Mouse (Mus musculus) cortical plate, adult 2 months (tissue): Measurements from ENCODE around the gene Car5a. TPM values are rescaled to one million over a fixed set of nuclear protein-coding genes. Genes with fewer than 3 reads are reported as not detected.

Source experiments
- H3K27ac ChIP-seq: fragments of 200-500 bp; 2 replicates; pipeline ENCODE4 v1.5.1; 2012; ENCODE audit warnings: low read length, control low read depth, inconsistent platforms; ENCODE audit not compliant: insufficient read depth
- H3K4me1 ChIP-seq: fragments of 200-500 bp; 2 replicates; pipeline ENCODE4 v1.6.1; 2011; ENCODE audit warnings: low read length; ENCODE audit not compliant: control insufficient read depth, insufficient read depth
- H3K4me3 ChIP-seq: fragments of 200-500 bp; 2 replicates; pipeline ENCODE4 v1.5.1; 2011; ENCODE audit warnings: mild to moderate bottlenecking, low read length, control low read depth; ENCODE audit not compliant: insufficient read depth
- CTCF ChIP-seq: fragments of 200-500 bp; IDR thresholded peaks from 2 replicates; pipeline ENCODE4 v1.5.1; 2011; ENCODE audit warnings: mild to moderate bottlenecking, control low read depth, low read length; ENCODE audit not compliant: insufficient read depth; ENCODE audit errors: extremely low read depth
- POLR2A ChIP-seq: fragments of 200-500 bp; IDR thresholded peaks from 2 replicates; pipeline ENCODE4 v1.6.1; 2011; ENCODE audit warnings: mild to moderate bottlenecking, low read length, control low read depth; ENCODE audit not compliant: insufficient read depth; ENCODE audit errors: extremely low read depth
- polyA plus RNA-seq: library from polyadenylated mRNA; depleted of rRNA; stranded (reverse); fragments of >200 nt; gene quantifications from 2 replicates; pipeline ENCODE4 v1.2.3, GENCODE M21; 2012

The Car5a gene
- polyA plus RNA-seq, 1 experiment = 0.29 TPM

GRCm38 (mm10) chr8:121958395-121958794 lies 13.7 kb upstream of the Car5a start:
- TF ChIP-seq POLR2A = no peak
- TF ChIP-seq CTCF = no peak
- Histone ChIP-seq H3K27ac (no peak overlapping the region), H3K4me1 (peaks cover 2% of the 10 kb centered on the region; the same call in 1 of the 2 replicates), H3K4me3 (no peak overlapping the region)

GRCm38 (mm10) chr8:121955825-121956500 lies 11.3 kb upstream of the Car5a start:
- no peak overlapping the region for H3K4me3 ChIP-seq
- peaks cover 5% of the 10 kb centered on the region for H3K4me1 ChIP-seq
- no peak overlapping the region for H3K27ac ChIP-seq
- TF ChIP-seq CTCF (no peak), POLR2A (no peak)

GRCm38 (mm10) chr8:121954981-121955555 lies 10.4 kb upstream of the Car5a start:
- Histone ChIP-seq H3K4me1 (peaks cover 5% of the 10 kb centered on the region), H3K27ac (no peak overlapping the region), H3K4me3 (no peak overlapping the region)
- TF ChIP-seq CTCF (no peak), POLR2A (no peak)

GRCm38 (mm10) chr8:121953821-121954545 lies 9.3 kb upstream of the Car5a start:
- peaks cover 5% of the 10 kb centered on the region for H3K4me1 ChIP-seq
- H3K4me3 ChIP-seq = no peak overlapping the region
- no peak overlapping the region for H3K27ac ChIP-seq
- TF ChIP-seq POLR2A (no peak), CTCF (no peak)

GRCm38 (mm10) chr8:121952800-121953199 lies 8.1 kb upstream of the Car5a start:
- no peak for TF ChIP-seq POLR2A
- TF ChIP-seq CTCF = no peak
- Histone ChIP-seq H3K27ac (no peak overlapping the region), H3K4me3 (no peak overlapping the region), H3K4me1 (peaks cover 3% of the 10 kb centered on the region)

- H3K4me1 ChIP-seq = peaks cover 3% of the 10 kb centered on the region
- no peak for TF ChIP-seq CTCF
- no peak for TF ChIP-seq POLR2A
- H3K4me3 ChIP-seq = no peak overlapping the region
- no peak overlapping the region for H3K27ac ChIP-seq
Observed at GRCm38 (mm10) chr8:121952122-121952521, 7.4 kb upstream of the Car5a start.

GRCm38 (mm10) chr8:121951656-121952009 lies 6.9 kb upstream of the Car5a start:
- Histone ChIP-seq H3K4me3 (peak overlapping the region; percentile 36; the same call in 1 of the 2 replicates), H3K4me1 (peaks cover 3% of the 10 kb centered on the region), H3K27ac (no peak overlapping the region)
- TF ChIP-seq CTCF (no peak), POLR2A (no peak)

- peak overlapping the region; percentile 32; the same call in 1 of the 2 replicates for H3K27ac ChIP-seq
- H3K4me1 ChIP-seq = peaks cover 3% of the 10 kb centered on the region
- H3K4me3 ChIP-seq = peak overlapping the region; percentile 36
- TF ChIP-seq CTCF (no peak), POLR2A (no peak)
Observed at GRCm38 (mm10) chr8:121950749-121951655, 6.3 kb upstream of the Car5a start.

- H3K4me3 ChIP-seq = peak overlapping the region; percentile 36
- peak overlapping the region; percentile 31 for H3K27ac ChIP-seq
- TF ChIP-seq CTCF (no peak), POLR2A (peak; percentile 87)
- H3K4me1 ChIP-seq = peaks cover 3% of the 10 kb centered on the region; the same call in 1 of the 2 replicates
Observed at GRCm38 (mm10) chr8:121949941-121950748, 5.4 kb upstream of the Car5a start.
